Mouse (Mus musculus): ENCODE measurements around the gene Ablim2.

Gene Ablim2

GRCm38 (mm10) chr5:35921141-35921540, 163.5 kb downstream of the Ablim2 start:
- no peak for DNase-seq

DNA sequence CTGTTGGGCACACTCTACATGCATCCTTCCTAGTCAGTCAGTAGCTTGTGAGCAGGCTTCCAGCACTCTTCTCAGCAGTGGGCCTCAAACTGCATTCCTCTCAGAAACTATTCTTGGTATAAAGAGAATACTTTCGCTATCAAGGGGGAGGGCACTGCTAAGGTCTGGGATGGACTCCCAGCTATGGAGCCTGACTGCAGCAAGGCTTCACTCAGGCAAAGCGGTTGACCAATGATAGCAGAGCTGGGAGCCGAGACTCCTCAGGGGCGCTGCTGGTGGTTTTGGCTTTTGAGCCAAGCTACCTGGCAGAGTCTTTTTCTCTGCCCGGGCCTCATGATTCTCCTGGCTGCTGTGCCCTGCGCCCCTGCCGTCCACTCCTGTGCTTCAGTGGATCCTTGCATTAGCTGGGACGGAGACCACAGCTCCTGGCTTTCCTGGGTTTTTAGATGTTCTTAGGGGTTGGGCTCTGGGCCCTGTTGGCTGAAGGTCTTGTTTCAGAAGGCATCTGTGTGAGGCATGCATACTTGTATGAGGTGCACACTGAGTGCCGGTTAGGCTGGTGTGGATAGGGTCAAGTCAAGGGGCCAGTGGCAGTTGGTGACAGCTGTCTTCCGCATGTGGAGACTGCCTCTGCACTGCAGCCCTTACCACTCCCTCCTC, 164.0 kb downstream of the Ablim2 start:
- DNase-seq = no peak

GRCm38 (mm10) chr5:35923448-35923847, 165.8 kb downstream of the Ablim2 start:
- no peak for DNase-seq

- peak; percentile 52 to 59 for DNase-seq
Measured at GRCm38 (mm10) chr5:35925171-35925634, 167.5 kb downstream of the Ablim2 start.

DNA sequence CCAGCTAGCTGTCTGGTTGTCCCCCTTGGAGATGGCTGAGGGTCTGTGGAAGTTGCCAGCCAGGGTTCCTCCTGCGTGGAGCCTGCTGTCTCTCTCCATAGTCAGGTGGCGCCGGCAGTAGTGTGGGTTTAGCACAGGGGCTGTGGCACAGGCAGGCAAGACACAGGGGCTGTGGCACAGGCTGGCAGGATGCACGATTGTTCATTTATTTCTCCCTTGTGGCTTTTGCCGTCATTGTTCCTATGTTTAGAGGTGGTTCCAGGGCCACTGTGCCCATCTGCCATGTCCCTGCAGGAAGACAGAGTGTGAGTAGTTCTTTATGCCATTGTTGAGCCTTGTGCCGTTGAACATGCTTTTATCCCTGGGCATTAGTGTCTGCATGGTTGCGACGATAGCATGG, 168.8 kb downstream of the Ablim2 start:
- no peak for DNase-seq

GRCm38 (mm10) chr5:35931296-35931695, 173.6 kb downstream of the Ablim2 start:
- DNase-seq = no peak

DNA sequence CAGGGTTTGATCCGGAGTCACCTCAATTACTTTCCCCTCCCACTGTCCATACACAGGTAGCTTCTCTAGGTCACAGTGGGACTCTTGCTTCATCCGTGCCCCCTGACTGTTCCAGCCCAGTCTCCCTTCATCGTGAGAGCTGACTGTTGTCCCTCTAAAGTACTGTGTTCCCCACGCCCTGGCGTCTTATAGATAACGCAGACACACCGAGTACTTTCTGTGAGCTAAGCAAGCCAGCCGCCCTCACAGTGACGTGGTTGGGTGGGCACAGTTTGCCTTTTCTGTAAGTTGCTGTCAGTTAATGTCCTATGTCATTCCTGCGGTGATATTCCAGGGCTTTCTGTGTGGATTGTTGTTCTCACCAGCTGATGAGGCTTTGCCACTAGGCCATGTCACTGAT, 175.4 kb downstream of the Ablim2 start:
- no peak for DNase-seq
